Mouse (Mus musculus) cortical plate, adult 2 months (tissue): Measurements from ENCODE around the gene Tmem208.

Experiments
- CTCF ChIP-seq: fragments of 200-500 bp; IDR thresholded peaks from 2 replicates; pipeline ENCODE4 v1.5.1; 2011; ENCODE audit warnings: mild to moderate bottlenecking, control low read depth, low read length; ENCODE audit not compliant: insufficient read depth; ENCODE audit errors: extremely low read depth
- POLR2A ChIP-seq: fragments of 200-500 bp; IDR thresholded peaks from 2 replicates; pipeline ENCODE4 v1.6.1; 2011; ENCODE audit warnings: mild to moderate bottlenecking, low read length, control low read depth; ENCODE audit not compliant: insufficient read depth; ENCODE audit errors: extremely low read depth

DNA sequence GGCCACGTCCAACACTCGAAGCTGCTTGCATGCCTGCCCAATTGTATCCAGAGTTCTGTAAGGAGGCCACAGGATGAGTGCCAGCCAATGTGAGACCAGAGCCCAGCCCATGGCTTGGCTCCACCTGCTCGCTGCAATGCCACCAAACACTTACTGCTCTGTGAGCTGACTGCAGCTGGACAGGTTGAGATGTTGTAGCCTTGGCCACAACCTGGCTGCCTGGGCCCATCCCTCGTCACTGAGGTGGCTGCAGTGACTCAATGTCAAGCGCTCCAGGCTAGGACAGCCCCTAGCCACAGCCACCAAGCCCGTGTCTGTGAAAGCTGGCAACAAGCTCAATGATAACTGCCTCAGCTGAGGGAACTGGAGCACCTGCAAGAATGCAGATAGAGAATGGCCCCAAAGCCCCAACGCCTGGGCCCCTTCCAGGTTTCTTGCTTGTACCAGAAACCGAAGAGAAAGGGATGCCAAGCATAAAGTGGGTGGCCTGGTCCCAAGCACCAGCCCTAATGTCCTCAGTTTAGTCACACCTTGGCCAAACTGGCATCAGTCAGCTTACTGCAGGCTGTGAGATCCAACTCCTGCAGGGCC lies 13.2 kb upstream of the Tmem208 start:
- TF ChIP-seq CTCF (no peak), POLR2A (no peak)
